Mouse (Mus musculus) thymus, postnatal 25 days (tissue): ENCODE measurements around the gene Heatr5a.

Experiments used
- DNase-seq: peaks from one replicate; pipeline ENCODE4 v3.0.0; 2022

The Heatr5a gene

GRCm38 (mm10) chr12:51882606-51883296 is 88.4 kb downstream of the Heatr5a start:
- no peak for DNase-seq

GRCm38 (mm10) chr12:51881775-51882174 is 89.3 kb downstream of the Heatr5a start:
- no peak for DNase-seq

- no peak for DNase-seq
These were observed 99.5 kb downstream of the Heatr5a start for GRCm38 (mm10) chr12:51871446-51872144.

GRCm38 (mm10) chr12:51869511-51869910 is 101.6 kb downstream of the Heatr5a start:
- DNase-seq: no peak

GRCm38 (mm10) chr12:51867076-51867475 is 104.0 kb downstream of the Heatr5a start:
- no peak for DNase-seq

GRCm38 (mm10) chr12:51866226-51866910 is 104.8 kb downstream of the Heatr5a start:
- DNase-seq: peak; percentile 42

- DNase-seq: peak; percentile 35
These were observed 105.3 kb downstream of the Heatr5a start for GRCm38 (mm10) chr12:51865790-51866179.

- DNase-seq: no peak
These were observed 105.9 kb downstream of the Heatr5a start for GRCm38 (mm10) chr12:51865061-51865789.

GRCm38 (mm10) chr12:51863116-51864002 is 107.8 kb downstream of the Heatr5a start:
- DNase-seq: no peak

GRCm38 (mm10) chr12:51858134-51859028 is 112.7 kb downstream of the Heatr5a start:
- DNase-seq: no peak

- no peak for DNase-seq
These were observed 114.3 kb downstream of the Heatr5a start for GRCm38 (mm10) chr12:51856768-51857295.

GRCm38 (mm10) chr12:51855872-51856271 is 115.2 kb downstream of the Heatr5a start:
- no peak for DNase-seq

GRCm38 (mm10) chr12:51855453-51855852 is 115.7 kb downstream of the Heatr5a start:
- no peak for DNase-seq

- DNase-seq: no peak
These were observed 119.5 kb downstream of the Heatr5a start for GRCm38 (mm10) chr12:51851617-51852016.

- no peak for DNase-seq
These were observed 120.0 kb downstream of the Heatr5a start for GRCm38 (mm10) chr12:51851155-51851554.

GRCm38 (mm10) chr12:51850339-51850738 is 120.8 kb downstream of the Heatr5a start:
- no peak for DNase-seq

GRCm38 (mm10) chr12:51849902-51850301 is 121.2 kb downstream of the Heatr5a start:
- DNase-seq: no peak

GRCm38 (mm10) chr12:51847953-51848680 is 123.0 kb downstream of the Heatr5a start:
- no peak for DNase-seq

GRCm38 (mm10) chr12:51845261-51845660 is 125.9 kb downstream of the Heatr5a start:
- no peak for DNase-seq

- peak; percentile 93 for DNase-seq
These were observed 126.3 kb downstream of the Heatr5a start for GRCm38 (mm10) chr12:51844771-51845256.
